Mouse (Mus musculus): Measurements from ENCODE around the gene Tmco1. TPM values are rescaled to one million over a fixed set of nuclear protein-coding genes. Genes with fewer than 3 reads are reported as not detected.

The Tmco1 gene
- polyA plus RNA-seq, 1 experiment from 2014 or later = 65.7 TPM

GRCm38 (mm10) chr1:167287156-167287555 lies 21.0 kb upstream of the Tmco1 start:
- H3K4me1 ChIP-seq = peaks cover 39% of the 10 kb centered on the region
- H3K27me3 ChIP-seq (replicated peaks; ENCODE audit: low read depth, poor library complexity, severe bottlenecking) = peaks cover 44% of the 10 kb centered on the region
- no peak overlapping the region for H3K4me3 ChIP-seq
- H3K36me3 ChIP-seq (replicated peaks) = no peaks in the 10 kb centered on the region; the same call in 1 of the 2 replicates
- 89% methylated on average over 5 of the region's 5 CpGs for WGBS
- H3K27ac ChIP-seq (replicated peaks) = no peak overlapping the region
- DNase-seq (ENCODE audit: low spot score) = no peak
- H3K9me3 ChIP-seq = no peaks in the 10 kb centered on the region

DNA sequence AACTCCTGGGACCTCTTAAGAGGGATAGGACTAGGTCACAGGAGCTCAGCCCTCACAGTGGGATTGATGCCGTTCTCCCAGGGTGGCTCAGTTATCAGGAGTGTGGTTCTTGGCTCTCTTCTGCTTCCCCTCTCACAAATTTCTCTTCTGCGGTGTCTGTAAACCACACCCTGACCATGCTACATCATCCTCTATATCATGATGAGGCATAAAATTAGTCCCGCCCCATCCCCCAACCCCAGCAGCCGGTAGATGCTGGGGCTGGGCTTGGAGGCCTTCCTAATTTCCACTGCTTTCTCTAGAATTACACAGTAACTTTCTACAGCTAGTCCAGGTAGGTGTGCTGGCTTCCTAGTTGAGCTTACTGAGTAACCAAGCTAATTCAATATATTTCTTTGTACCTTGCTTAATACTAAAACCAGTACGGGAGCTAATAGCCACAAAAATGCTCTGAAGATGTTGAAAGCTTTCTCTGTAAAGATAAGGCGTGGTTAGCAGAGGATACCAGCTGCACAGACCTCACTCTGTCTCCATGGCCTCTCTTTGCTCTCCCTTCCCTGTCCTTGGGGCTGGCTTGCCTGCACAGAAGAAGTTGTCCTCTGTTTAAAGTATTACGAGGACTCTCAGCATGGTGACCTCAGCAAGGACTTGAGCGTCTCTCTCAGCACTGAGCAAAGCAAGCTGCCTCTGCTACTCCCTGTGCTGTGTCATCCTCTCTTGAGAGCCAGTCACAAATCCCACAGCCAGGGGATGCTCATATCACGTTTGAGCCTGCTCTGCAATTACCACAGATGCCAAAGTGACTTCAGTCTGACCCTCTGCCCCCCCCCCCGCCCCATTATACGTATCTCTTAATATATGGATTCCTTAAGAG lies 19.3 kb upstream of the Tmco1 start:
- peaks cover 33% of the 10 kb centered on the region for H3K4me1 ChIP-seq
- H3K9me3 ChIP-seq = no peaks in the 10 kb centered on the region
- H3K4me3 ChIP-seq = no peak overlapping the region
- H3K36me3 ChIP-seq (replicated peaks) = no peaks in the 10 kb centered on the region
- DNase-seq (ENCODE audit: low spot score) = no peak
- no peak overlapping the region for H3K27ac ChIP-seq (replicated peaks)
- peaks cover 44% of the 10 kb centered on the region for H3K27me3 ChIP-seq (replicated peaks; ENCODE audit: low read depth, poor library complexity, severe bottlenecking)
- WGBS = 44% methylated on average over 11 of the region's 11 CpGs

- Histone ChIP-seq H3K27me3 (replicated peaks; ENCODE audit: low read depth, poor library complexity, severe bottlenecking) (peaks cover 44% of the 10 kb centered on the region), H3K27ac (replicated peaks) (no peak overlapping the region), H3K36me3 (replicated peaks) (no peaks in the 10 kb centered on the region), H3K9me3 (no peaks in the 10 kb centered on the region), H3K4me3 (peak overlapping the region; percentile 32; the same call in 1 of the 2 replicates), H3K4me1 (peaks cover 33% of the 10 kb centered on the region)
- WGBS = 4% methylated on average over 11 of the region's 11 CpGs
- DNase-seq (ENCODE audit: low spot score) = peak; percentile 58
Measured at GRCm38 (mm10) chr1:167289567-167290262, 18.5 kb upstream of the Tmco1 start.

- no peaks in the 10 kb centered on the region for H3K36me3 ChIP-seq (replicated peaks)
- H3K4me1 ChIP-seq = peaks cover 30% of the 10 kb centered on the region
- DNase-seq (ENCODE audit: low spot score) = no peak
- peak overlapping the region; percentile 32; the same call in 1 of the 2 replicates for H3K4me3 ChIP-seq
- 29% methylated on average over 6 of the region's 6 CpGs for WGBS
- H3K9me3 ChIP-seq = no peaks in the 10 kb centered on the region
- no peak overlapping the region for H3K27ac ChIP-seq (replicated peaks)
- H3K27me3 ChIP-seq (replicated peaks; ENCODE audit: low read depth, poor library complexity, severe bottlenecking) = peaks cover 44% of the 10 kb centered on the region
Measured at GRCm38 (mm10) chr1:167290263-167290592, 17.9 kb upstream of the Tmco1 start.

DNA sequence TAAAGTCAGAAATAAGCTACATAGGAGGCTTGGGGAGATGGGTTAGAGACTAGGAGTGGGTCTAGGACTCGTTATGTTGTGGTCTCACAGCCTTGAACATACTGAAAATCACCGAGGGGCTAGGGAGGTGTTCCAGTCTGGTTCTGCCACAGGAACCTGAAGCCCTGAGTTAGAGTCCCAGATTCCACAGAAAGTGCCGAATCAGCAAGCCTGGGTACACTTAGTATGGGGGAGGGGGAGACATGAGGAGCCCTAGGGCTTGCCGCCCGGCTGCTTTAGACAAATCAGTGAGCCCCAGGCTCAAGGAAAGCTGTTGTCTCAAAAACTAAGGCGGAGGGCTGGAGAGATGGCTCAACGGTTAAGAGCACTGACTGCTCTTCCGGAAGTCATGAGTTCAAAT lies 16.6 kb upstream of the Tmco1 start:
- Histone ChIP-seq H3K4me1 (peaks cover 35% of the 10 kb centered on the region), H3K27me3 (replicated peaks; ENCODE audit: low read depth, poor library complexity, severe bottlenecking) (peaks cover 40% of the 10 kb centered on the region), H3K4me3 (no peak overlapping the region), H3K27ac (replicated peaks) (no peak overlapping the region), H3K9me3 (no peaks in the 10 kb centered on the region), H3K36me3 (replicated peaks) (no peaks in the 10 kb centered on the region)
- DNase-seq (ENCODE audit: low spot score) = no peak
- 69% methylated on average over 8 of the region's 8 CpGs for WGBS

DNA sequence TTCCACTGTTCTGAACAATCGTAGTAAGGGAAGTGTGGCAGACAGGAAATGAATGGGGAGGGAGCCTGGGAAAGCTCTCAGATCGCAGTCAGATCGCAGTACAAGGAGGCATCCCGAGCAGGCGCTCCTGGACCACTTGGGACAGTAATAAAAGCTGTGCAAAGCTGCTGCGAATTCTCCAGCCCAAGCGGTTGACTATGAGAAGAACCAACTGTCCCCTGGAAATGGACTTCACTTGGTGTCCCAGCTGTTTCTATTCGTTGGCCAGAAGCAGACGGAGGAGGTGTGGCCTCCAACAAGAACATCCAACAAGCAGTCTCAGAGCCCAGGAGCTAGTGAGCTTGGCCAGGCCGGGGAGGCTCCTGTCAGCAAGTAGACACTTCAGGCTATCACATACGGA lies 15.7 kb upstream of the Tmco1 start:
- WGBS = 31% methylated on average over 11 of the region's 11 CpGs

GRCm38 (mm10) chr1:167295679-167296402 lies 12.3 kb upstream of the Tmco1 start:
- no peak overlapping the region for H3K27ac ChIP-seq (replicated peaks)
- no peak overlapping the region for H3K4me3 ChIP-seq
- H3K9me3 ChIP-seq = no peaks in the 10 kb centered on the region
- H3K36me3 ChIP-seq (replicated peaks) = no peaks in the 10 kb centered on the region
- WGBS = 62% methylated on average over 13 of the region's 13 CpGs
- 0 out of 2 replicates have a peak, but pooled peaks cover 5% of the 10 kb centered on the region for H3K27me3 ChIP-seq (replicated peaks; ENCODE audit: low read depth, poor library complexity, severe bottlenecking)
- DNase-seq (ENCODE audit: low spot score) = peak; percentile 5
- H3K4me1 ChIP-seq = peaks cover 18% of the 10 kb centered on the region

More for the DNA sequence above, 15.7 kb upstream of the Tmco1 start:
- Histone ChIP-seq H3K9me3 (no peaks in the 10 kb centered on the region), H3K4me3 (no peak overlapping the region), H3K4me1 (peaks cover 35% of the 10 kb centered on the region), H3K27me3 (replicated peaks; ENCODE audit: low read depth, poor library complexity, severe bottlenecking) (peaks cover 34% of the 10 kb centered on the region), H3K27ac (replicated peaks) (no peak overlapping the region), H3K36me3 (replicated peaks) (no peaks in the 10 kb centered on the region)
- DNase-seq (ENCODE audit: low spot score) = peak; percentile 46

DNA sequence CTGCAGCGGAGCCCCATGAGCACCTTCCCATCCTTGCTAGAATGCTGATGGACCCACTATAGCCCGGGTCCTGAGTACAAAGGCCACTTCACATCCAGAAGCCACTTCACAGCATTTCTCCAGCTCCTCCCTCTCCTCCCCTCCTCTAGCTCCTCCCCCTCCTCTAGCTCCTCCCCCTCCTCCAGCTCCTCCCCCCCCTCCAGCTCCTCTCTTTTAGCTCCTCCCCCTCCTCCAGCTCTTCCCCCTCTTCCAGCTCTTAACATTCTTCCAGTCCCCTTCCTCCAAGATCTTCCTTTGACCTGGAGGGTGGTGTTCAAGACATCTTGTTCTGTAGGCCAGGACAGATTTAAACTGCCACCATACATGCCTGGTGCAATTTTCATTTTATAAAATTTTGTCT lies 8.1 kb upstream of the Tmco1 start:
- H3K36me3 ChIP-seq (replicated peaks) = no peaks in the 10 kb centered on the region
- peaks cover 10% of the 10 kb centered on the region for H3K4me1 ChIP-seq
- DNase-seq (ENCODE audit: low spot score) = no peak
- no peak overlapping the region for H3K27ac ChIP-seq (replicated peaks)
- H3K9me3 ChIP-seq = no peaks in the 10 kb centered on the region
- H3K4me3 ChIP-seq = no peak overlapping the region
- WGBS = 80% methylated on average over 2 of the region's 2 CpGs
- H3K27me3 ChIP-seq (replicated peaks; ENCODE audit: low read depth, poor library complexity, severe bottlenecking) = no peaks in the 10 kb centered on the region

- no peak for DNase-seq (ENCODE audit: low spot score)
- WGBS = 77% methylated on average over 7 of the region's 7 CpGs
- H3K27ac ChIP-seq (replicated peaks) = no peak overlapping the region
- no peaks in the 10 kb centered on the region for H3K9me3 ChIP-seq
- H3K4me1 ChIP-seq = peaks cover 15% of the 10 kb centered on the region
- no peaks in the 10 kb centered on the region for H3K27me3 ChIP-seq (replicated peaks; ENCODE audit: low read depth, poor library complexity, severe bottlenecking)
- H3K4me3 ChIP-seq = no peak overlapping the region
- peaks cover 6% of the 10 kb centered on the region for H3K36me3 ChIP-seq (replicated peaks)
Measured at GRCm38 (mm10) chr1:167305501-167306137, 2.6 kb upstream of the Tmco1 start.

DNA sequence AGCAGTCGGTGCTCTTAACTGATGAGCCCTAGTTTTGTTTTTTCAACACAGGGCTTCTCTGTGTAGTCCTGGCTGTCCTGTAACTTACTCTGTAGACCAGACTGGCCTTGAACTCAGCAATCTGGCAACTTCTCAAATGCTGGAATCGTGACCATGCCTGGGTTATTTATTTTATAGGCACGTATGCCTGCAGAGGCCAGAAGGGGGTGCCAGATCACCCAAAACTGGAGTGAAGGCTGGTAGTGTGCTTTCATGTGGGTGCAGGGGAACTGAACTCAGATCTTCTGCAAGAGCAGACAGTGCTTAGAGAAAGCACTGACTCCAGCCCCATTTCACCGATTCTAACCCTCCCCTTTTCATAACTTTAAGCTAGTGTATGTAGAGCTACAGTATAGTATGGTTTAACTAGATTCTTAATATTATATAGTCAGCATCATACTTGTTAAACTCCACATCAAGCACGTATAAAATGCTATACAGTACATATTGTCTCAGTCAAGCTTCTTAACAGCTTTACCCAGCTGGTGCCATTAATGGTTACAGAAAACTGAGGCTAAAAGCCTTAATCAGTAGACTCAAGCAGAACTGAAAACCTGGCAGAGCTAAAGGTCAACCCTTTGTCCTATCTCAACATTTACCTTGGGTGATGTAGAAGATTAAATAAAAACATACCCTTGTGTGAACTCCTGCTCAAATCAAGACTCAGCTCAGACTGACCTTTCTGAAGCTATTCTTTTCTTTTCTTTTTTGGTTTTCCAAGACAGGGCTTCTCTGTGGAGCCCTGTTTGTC lies 1.5 kb upstream of the Tmco1 start:
- Histone ChIP-seq H3K27ac (replicated peaks) (no peak overlapping the region), H3K4me1 (peaks cover 15% of the 10 kb centered on the region), H3K4me3 (no peak overlapping the region), H3K9me3 (no peaks in the 10 kb centered on the region), H3K27me3 (replicated peaks; ENCODE audit: low read depth, poor library complexity, severe bottlenecking) (no peaks in the 10 kb centered on the region), H3K36me3 (replicated peaks) (peaks cover 7% of the 10 kb centered on the region)
- 76% methylated on average over 5 of the region's 5 CpGs for WGBS
- peak; percentile 42 for DNase-seq (ENCODE audit: low spot score)

- peaks cover 15% of the 10 kb centered on the region for H3K4me1 ChIP-seq
- no peak for DNase-seq (ENCODE audit: low spot score)
- WGBS = 67% methylated on average over 11 of the region's 11 CpGs
- peaks cover 14% of the 10 kb centered on the region for H3K36me3 ChIP-seq (replicated peaks)
- peak overlapping the region; percentile 98 for H3K27ac ChIP-seq (replicated peaks)
- H3K27me3 ChIP-seq (replicated peaks; ENCODE audit: low read depth, poor library complexity, severe bottlenecking) = no peaks in the 10 kb centered on the region
- H3K9me3 ChIP-seq = no peaks in the 10 kb centered on the region
- H3K4me3 ChIP-seq = peak overlapping the region; percentile 78
Measured at GRCm38 (mm10) chr1:167307674-167308073, 504 bp upstream of the Tmco1 start.

Measured in embryonic facial prominence, embryonic 10.5 days (tissue).